Mouse (Mus musculus) CD8-positive naive resting alpha-beta T cell, adult 2 months (primary cell): ENCODE data around the gene Prkcb.
A peak's percentile ranks its signal among the peaks of the same experiment; 100 is the strongest.
"Not testable (repeated sequence)": the region's sequence is repeated elsewhere in the genome, so short reads cannot be mapped to it uniquely, and the experiment has no call there.

ENCODE experiments used
- DNase-seq, 2 experiments: peaks; one replicate each; pipeline ENCODE4 v3.0.0; 2022; ENCODE audit warnings: low read depth in 2 of 2, low spot score in 2 of 2

The Prkcb gene

GRCm38 (mm10) chr7:122288605-122289242 lies at the start of gene Prkcb:
Prkcb (plus strand) TSS chr7:122288751.
- peak; percentile 78 to 84 for DNase-seq

DNA sequence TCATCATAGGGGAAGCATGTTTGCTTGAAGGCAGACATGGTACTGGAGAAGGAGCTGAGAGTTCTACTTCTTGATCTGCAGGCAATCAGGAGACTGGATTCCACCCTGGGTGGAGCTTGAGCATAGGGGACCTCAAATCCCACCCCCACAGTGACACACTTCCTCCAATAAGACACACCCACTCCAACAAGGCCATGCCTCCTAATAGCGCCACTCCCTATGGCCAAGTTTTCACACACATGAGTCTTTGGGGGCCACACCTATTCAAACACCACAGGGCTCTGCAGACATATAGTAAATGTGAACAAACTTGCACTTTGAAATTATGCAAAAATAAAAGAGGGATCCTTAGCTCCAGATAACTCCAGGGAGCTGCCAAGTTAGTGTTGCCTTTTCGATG lies 49.6 kb upstream of the Prkcb start:
- no peak for DNase-seq

DNA sequence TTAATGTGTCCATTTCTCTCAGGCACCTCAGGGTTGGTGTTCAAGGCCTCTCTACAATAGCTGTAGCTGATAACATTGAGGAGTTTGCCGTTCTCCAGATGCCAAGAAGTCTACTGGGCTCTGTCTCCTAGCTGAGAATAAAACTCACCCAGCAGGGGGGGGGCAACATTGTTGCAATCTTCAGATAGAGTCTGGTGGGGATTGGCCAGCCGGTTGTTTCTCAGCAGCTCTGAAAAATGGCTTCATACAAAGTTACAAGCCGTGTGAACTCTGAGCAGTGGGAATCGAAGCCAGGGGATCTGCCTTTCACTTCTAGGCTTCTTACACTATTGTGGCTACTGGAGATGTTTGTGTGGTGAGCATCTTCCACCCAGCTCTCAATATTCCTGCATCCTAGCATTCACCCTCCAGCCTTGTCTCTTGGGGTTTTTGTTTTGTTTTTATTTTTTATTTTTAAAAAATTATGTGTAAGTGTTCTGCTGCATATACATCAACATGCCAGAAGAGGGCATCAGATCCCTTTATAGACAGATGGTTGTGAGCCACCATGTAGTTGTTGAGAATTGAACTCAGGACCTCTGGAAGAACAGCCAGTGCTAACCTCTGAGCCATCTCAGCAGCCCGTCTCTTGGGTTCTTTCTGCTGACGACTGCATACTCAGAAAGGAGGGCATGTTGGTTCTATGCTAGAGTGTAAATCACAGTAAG lies 48.0 kb upstream of the Prkcb start:
- no peak for DNase-seq

DNA sequence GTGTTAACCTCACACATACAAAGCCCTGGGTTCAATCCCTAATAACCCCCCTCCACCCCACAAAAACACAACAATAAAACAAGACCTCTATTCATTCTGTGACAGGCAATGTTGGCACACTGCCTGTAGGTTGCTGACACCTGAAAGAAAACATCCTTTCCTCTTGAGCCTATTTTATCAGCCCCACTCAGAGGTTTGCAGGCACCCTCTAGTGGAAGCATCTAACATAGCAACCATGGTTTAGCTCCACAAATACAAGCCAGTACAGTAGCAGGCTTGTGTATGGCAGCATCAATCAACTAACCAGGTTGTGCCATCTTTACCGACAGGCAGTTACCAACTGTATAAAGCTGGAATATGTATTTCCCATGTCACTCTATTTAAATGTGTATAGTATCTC lies 46.3 kb upstream of the Prkcb start:
- peak; percentile 20 to 51 for DNase-seq

GRCm38 (mm10) chr7:122242744-122243143 lies 45.8 kb upstream of the Prkcb start:
- not testable (repeated sequence) for DNase-seq

GRCm38 (mm10) chr7:122244166-122244565 lies 44.4 kb upstream of the Prkcb start:
- no peak for DNase-seq

DNA sequence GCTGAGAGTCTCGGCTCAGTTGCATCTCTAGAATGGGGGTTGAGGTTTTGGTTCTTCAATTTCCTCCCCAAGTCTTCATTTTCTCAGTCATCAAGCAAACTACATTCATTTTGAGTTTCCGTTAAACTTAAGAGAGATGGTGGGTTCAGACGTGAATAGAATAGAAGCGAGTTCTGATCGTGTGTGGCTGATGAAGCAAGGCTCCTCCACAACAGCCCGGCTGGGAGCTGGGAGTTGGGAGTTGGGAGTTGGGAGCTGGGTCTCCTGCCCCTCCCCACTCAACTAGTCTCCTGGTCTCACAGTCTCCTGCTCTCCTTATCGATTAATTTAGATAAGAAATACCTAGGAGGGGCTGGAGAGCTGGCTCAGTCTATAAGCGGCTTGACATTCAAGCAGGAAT lies 44.0 kb upstream of the Prkcb start:
- DNase-seq, result no peak

DNA sequence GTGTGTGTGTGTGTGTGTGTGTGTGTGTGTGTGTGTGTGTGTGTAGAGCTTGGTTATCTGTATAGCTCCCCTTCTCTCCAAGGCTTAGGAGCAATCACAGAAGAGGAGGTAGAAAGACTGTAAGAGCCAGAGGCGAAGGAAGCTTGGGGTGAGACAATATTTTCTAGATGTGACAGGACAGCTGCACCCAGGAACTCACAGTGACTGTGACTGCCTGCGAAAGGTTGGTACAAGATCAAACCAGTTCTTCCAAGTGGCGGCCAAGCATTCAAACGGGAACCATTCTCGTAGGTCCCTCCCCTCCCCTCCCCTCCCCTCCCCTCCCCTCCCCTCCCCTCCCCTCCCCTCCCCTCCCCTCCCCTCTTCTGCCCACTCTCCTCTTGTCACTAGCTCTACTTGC lies 42.6 kb upstream of the Prkcb start:
- no peak for DNase-seq

GRCm38 (mm10) chr7:122247254-122247864 lies 41.2 kb upstream of the Prkcb start:
- no peak for DNase-seq

- no peak for DNase-seq
Observed at GRCm38 (mm10) chr7:122249321-122249821, 39.2 kb upstream of the Prkcb start.

DNA sequence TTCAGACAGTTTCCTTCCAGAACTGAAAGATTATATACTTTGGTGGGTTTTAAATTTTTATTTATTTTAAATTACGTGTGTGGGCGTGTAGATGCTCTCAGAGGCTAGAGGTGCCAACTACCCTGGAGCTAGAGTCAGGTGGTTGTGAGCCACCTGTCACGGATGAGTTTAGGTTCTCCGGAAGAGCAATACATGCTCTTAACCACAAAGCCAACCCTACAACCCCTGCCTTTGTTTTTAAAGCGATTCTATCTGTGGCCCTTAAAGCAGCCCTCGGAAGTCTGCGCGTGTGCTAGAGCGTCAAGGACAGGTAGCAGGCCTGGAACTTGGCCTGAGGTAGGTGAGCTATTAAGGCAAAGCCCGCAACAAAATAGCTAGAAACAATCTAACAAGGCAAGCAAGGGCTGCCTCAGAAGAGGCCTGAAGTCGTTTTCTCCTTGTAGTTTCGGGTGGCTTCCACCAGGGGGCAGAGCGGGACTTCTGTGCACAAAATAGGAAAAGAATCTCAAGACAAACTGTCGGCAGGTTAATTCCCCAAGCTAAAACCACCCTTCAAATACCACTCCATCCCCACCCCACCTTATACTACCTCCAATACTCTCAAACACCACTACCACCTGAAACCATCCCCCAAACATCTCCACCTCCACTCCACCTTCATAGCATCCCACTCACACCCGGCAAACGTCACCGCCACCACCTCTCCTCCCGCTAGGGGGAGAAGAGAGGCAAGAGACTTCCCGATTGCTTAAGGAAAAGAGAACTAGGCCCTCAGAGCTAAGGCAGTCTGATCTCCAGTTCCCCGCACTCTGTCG lies 37.1 kb upstream of the Prkcb start:
- DNase-seq, result peak; percentile 64 to 76

GRCm38 (mm10) chr7:122256722-122257121 lies 31.8 kb upstream of the Prkcb start:
- no peak for DNase-seq

GRCm38 (mm10) chr7:122258521-122258920 lies 30.0 kb upstream of the Prkcb start:
- no peak for DNase-seq

DNA sequence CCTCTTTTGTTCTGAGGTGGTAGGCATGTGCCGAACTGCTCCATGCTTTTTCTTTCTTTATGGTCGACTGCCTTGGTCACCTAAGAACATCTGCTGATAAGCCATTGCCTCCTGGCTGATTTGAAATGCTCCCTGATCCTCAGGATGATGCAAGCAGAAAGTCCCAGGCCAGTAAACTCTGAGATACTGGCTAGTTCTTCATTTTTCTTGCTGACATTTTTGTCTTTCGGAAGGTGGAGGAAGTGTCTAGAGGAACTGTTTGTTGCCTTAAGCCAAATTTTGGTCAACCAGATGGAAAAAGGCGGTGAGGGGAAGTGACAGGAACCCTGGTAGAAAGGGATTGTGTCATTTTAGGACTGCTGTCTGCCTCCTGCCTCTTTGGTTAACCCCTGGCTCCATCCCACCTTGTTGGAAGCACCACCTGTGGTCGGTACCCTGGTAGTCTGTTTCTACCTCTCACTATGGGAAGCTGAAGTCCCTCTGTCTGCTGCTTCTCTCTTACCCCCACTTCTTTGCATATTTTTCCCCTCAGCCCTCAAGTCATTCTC lies 28.4 kb upstream of the Prkcb start:
- no peak for DNase-seq

DNA sequence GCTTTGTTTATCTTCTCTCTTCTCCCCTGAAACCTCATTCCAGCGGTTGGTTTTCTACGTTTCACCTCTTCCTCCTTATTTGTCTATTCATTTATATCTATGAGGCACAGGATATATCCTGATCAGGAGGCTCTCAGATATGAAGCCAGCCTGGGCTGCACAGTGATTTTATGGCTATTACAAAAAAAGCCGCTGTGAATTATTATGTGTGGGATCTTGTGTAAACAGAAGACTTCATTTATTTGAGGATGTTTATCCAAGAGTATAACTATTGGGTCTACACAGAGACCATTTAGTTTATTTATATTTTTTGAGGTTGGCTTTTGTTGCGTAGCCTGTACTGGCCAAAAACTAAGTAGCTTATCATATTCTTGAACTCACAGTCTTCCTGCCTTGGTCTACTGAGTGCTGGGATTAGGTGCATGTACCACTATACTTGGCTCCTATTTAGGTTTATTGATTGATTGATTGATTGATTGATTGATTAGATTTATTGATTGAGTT lies 19.5 kb upstream of the Prkcb start:
- DNase-seq, result no peak

- DNase-seq, result no peak
Observed at GRCm38 (mm10) chr7:122272334-122272733, 16.2 kb upstream of the Prkcb start.

DNA sequence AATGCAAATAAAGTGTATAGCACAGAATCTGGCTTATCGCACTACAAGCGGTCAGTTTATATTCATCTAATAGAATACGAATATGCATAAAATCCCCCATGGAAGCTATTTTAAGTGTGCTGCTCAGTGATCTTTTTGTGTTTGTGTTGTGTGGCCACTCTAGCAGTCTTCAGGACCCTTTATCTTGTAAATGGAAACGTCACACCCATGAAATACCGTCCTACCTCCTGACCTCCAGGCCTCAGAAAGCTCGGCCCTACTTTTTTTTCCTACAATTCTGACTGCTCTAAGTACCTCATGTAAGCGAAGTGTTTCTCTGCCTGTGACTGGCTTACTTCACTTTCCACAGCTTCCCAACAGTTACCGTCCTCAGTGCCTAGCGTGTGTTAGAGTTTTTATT lies 9.0 kb upstream of the Prkcb start:
- no peak for DNase-seq

DNA sequence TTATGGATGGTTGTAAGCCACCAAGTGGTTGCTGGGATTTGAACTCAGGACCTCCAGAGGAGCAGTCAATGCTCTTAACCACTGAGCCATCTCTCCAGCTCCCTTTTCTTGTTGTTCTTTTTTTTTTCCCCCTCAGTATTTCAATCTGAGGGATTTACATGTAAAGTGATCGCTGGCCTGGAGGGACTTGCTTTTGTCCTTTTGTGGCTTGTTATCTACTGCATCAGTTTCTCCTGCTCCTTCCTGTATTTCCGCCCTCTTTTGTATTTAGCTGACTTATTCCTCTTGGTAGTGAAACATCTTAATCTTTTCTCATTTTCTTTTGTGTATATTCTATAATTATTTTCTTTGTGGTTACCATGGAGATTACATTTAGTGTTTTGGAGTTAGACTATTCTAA lies 8.2 kb upstream of the Prkcb start:
- DNase-seq, result no peak

DNA sequence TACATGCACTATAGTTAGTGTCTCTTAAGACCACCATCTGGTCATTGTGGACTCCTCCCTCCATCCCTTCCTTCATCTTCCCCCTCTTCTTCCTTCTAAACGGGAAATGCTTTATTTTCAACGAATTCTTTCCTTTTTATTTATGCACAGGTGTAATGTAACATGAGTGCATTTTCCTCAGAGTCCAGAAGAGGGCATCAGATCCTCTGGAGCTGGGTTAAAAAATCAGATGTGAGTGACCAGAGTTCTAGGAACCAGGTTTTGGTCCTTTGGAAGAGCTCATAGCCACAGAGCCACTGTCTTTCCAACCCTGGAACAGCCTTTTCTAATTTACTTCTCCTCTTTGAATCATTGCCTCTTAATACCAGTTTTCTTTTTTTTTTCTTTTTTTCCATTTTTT lies 6.0 kb upstream of the Prkcb start:
- DNase-seq, result no peak

GRCm38 (mm10) chr7:122287217-122287616 lies 1.3 kb upstream of the Prkcb start:
- DNase-seq, result peak; percentile 24 to 41
